Comparison of ENCODE assay signal across 8 mouse cellular contexts in the genomic region with DNA sequence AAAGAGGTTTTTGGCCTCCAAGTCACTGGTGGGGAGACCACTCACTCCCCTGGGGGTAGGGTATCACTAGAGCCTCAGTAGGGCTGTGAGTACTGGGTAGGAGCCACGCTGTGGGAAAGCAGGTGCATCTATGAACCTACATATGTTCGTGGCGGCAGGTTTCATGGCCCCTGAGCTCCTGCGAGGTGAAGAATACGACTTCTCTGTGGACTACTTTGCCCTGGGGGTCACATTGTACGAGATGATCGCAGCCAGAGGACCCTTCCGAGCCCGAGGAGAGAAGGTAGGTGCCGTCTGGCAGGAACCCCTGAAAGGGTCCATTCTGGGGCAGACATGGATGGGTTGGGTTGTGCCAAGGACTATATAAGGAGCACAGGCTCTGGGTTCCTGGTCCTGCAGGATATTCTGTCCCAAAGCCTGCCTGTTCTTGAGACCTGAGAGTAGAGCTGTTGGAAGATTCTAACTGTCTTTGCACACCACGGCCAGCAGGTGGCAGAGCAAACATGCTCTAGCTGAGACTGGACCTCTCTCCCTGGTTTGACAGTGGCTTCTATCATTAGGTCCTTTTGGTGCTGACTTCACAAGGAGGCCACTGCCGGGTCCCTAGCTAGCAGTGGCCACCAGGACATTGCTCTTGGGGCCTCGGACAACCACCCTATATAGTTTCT. TPM values are rescaled to one million over a fixed set of nuclear protein-coding genes. Genes with fewer than 3 reads are reported as not detected.
A peak's percentile ranks its signal among the peaks of the same experiment; 100 is the strongest.
DNase-seq lines count a peak whose midpoint lies in the region; ATAC-seq and TF ChIP-seq lines count a peak whose summit lies in the region.

No protein-coding gene starts in this region.

- WGBS in forebrain, embryonic 10.5 days = 67% methylated on average over 13 of the region's 13 CpGs
- 65% methylated on average over 13 of the region's 13 CpGs for WGBS in forebrain, embryonic 16.5 days
- WGBS in lung, postnatal 0 days = 60% methylated on average over 13 of the region's 13 CpGs

- H3K4me1 ChIP-seq in forebrain, embryonic 10.5 days = no peaks in the 10 kb centered on the region
- no peaks in the 10 kb centered on the region for H3K4me1 ChIP-seq in forebrain, embryonic 16.5 days (replicated peaks; ENCODE audit: control insufficient read depth, insufficient read depth, low read length)
- peaks cover 8% of the 10 kb centered on the region for H3K4me1 ChIP-seq in E14TG2a.4 (replicated peaks; ENCODE audit: low read depth, low read length)
- H3K4me1 ChIP-seq in lung, postnatal 0 days (ENCODE audit: insufficient read depth, low read depth, low read length) = no peaks in the 10 kb centered on the region

- TF ChIP-seq CTCF in E14TG2a.4 (conservative IDR thresholded peaks at IDR 0.05; ENCODE audit: low read length) = peak; percentile 62
- peak; percentile 91 for TF ChIP-seq CTCF in lung, postnatal 0 days (IDR thresholded peaks at IDR 0.05)

- TF ChIP-seq EP300 in lung, postnatal 0 days (IDR thresholded peaks at IDR 0.05) = no peak

- no peaks in the 10 kb centered on the region for H3K9me3 ChIP-seq in forebrain, embryonic 10.5 days
- H3K9me3 ChIP-seq in forebrain, embryonic 16.5 days (ENCODE audit: control insufficient read depth, low read length) = no peaks in the 10 kb centered on the region
- H3K9me3 ChIP-seq in E14TG2a.4 (ENCODE audit: low read length) = no peaks in the 10 kb centered on the region
- no peaks in the 10 kb centered on the region for H3K9me3 ChIP-seq in lung, postnatal 0 days (ENCODE audit: low read length)

- no peak for ATAC-seq in forebrain, embryonic 16.5 days
- peak; percentile 37; the same call in 1 of the 2 replicates for ATAC-seq in lung, postnatal 0 days

- H3K27ac ChIP-seq in forebrain, embryonic 10.5 days = no peak overlapping the region
- no peak overlapping the region for H3K27ac ChIP-seq in forebrain, embryonic 16.5 days (ENCODE audit: low read length)
- no peak overlapping the region for H3K27ac ChIP-seq in lung, postnatal 0 days (ENCODE audit: low read length)

- no peaks in the 10 kb centered on the region for H3K36me3 ChIP-seq in forebrain, embryonic 10.5 days (replicated peaks)
- H3K36me3 ChIP-seq in forebrain, embryonic 16.5 days (ENCODE audit: control insufficient read depth, insufficient read depth) = no peaks in the 10 kb centered on the region
- no peaks in the 10 kb centered on the region for H3K36me3 ChIP-seq in E14TG2a.4 (ENCODE audit: insufficient read depth, low read length)
- H3K36me3 ChIP-seq in lung, postnatal 0 days (ENCODE audit: insufficient read depth, low read length) = no peaks in the 10 kb centered on the region

- peak; percentile 53 for DNase-seq in forebrain, embryonic 10.5 days (ENCODE audit: extremely low spot score, low spot score)
- peak; percentile 50 for DNase-seq in c-Kit-positive CD71-negative TER-119-negative erythroid progenitor cells, embryonic 14.5 days (ENCODE audit: low read depth)
- peak; percentile 52 for DNase-seq in forelimb bud, embryonic 11.5 days (ENCODE audit: low read depth, low spot score)
- peak; percentile 75 for DNase-seq in kidney, postnatal 10 days
- DNase-seq in lung, postnatal 0 days (ENCODE audit: low spot score) = peak; percentile 75
- peak; percentile 52 to 67 for DNase-seq in right cerebral cortex, adult 2 months (ENCODE audit: low spot score in 2 of 2)

- H3K9ac ChIP-seq in forebrain, embryonic 16.5 days (replicated peaks; ENCODE audit: low read depth, low read length) = no peak overlapping the region
- no peak overlapping the region for H3K9ac ChIP-seq in lung, postnatal 0 days (replicated peaks; ENCODE audit: low read depth)

- H3K4me3 ChIP-seq in forebrain, embryonic 10.5 days = no peak overlapping the region
- no peak overlapping the region for H3K4me3 ChIP-seq in forebrain, embryonic 16.5 days (replicated peaks; ENCODE audit: low read length)
- H3K4me3 ChIP-seq in E14TG2a.4 (replicated peaks; ENCODE audit: low read length) = no peak overlapping the region
- no peak overlapping the region for H3K4me3 ChIP-seq in lung, postnatal 0 days (ENCODE audit: low read depth, low read length)

- no peak overlapping the region for H3K4me2 ChIP-seq in forebrain, embryonic 16.5 days (ENCODE audit: low read length)
- H3K4me2 ChIP-seq in lung, postnatal 0 days (replicated peaks; ENCODE audit: low read depth, low read length) = no peak overlapping the region

- H3K27me3 ChIP-seq in forebrain, embryonic 10.5 days (ENCODE audit: poor library complexity, severe bottlenecking) = no peaks in the 10 kb centered on the region
- H3K27me3 ChIP-seq in forebrain, embryonic 16.5 days (replicated peaks; ENCODE audit: control insufficient read depth, insufficient read depth, low read length) = no peaks in the 10 kb centered on the region
- H3K27me3 ChIP-seq in E14TG2a.4 (ENCODE audit: insufficient read depth, low read length) = no peaks in the 10 kb centered on the region
- no peaks in the 10 kb centered on the region for H3K27me3 ChIP-seq in lung, postnatal 0 days (replicated peaks; ENCODE audit: insufficient read depth, low read length)

RNA-seq across cellular contexts. Expression of gene Grk1, which starts 8.1 kb away (rescaled TPM):
- 0.04 TPM in 2 replicates for polyA plus RNA-seq in forebrain, embryonic 10.5 days (2016; fragmentation: Nextera tagmentation; extraction: Ambion mirVana)
- not detected in 2 replicates for polyA plus RNA-seq in forebrain, embryonic 16.5 days (2015; fragmentation: Nextera tagmentation; extraction: Ambion mirVana)
- not detected in 2 replicates for polyA plus RNA-seq in lung, postnatal 0 days (2015; fragmentation: Nextera tagmentation; extraction: Ambion mirVana)

RNA-seq across cellular contexts. Expression of gene Atp4b, which starts 16.4 kb away (rescaled TPM):
- polyA plus RNA-seq in forebrain, embryonic 10.5 days (2016; fragmentation: Nextera tagmentation; extraction: Ambion mirVana) = 0.10 TPM in 1 of 2 replicates, not detected in the other
- polyA plus RNA-seq in forebrain, embryonic 16.5 days (2015; fragmentation: Nextera tagmentation; extraction: Ambion mirVana) = not detected in 2 replicates
- not detected in 2 replicates for polyA plus RNA-seq in lung, postnatal 0 days (2015; fragmentation: Nextera tagmentation; extraction: Ambion mirVana)

RNA-seq across cellular contexts. Expression of gene Tmem255b, which starts 22.0 kb away (rescaled TPM):
- 0.19 and 0.22 TPM in 2 replicates for polyA plus RNA-seq in forebrain, embryonic 10.5 days (2016; fragmentation: Nextera tagmentation; extraction: Ambion mirVana)
- polyA plus RNA-seq in forebrain, embryonic 16.5 days (2015; fragmentation: Nextera tagmentation; extraction: Ambion mirVana) = 0.26 and 0.29 TPM in 2 replicates
- 0.57 and 1.2 TPM in 2 replicates for polyA plus RNA-seq in lung, postnatal 0 days (2015; fragmentation: Nextera tagmentation; extraction: Ambion mirVana)
